Mouse (Mus musculus) bone marrow macrophage, adult 2 months (primary cell): ENCODE results near the gene Serpinb1a. TPM values are rescaled to one million over a fixed set of nuclear protein-coding genes. Genes with fewer than 3 reads are reported as not detected.

Experiments used
- H3K27ac ChIP-seq: 2 replicates; pipeline ENCODE4 v1.5.1; 2012; ENCODE audit warnings: low read depth, low read length; ENCODE audit not compliant: insufficient read depth
- H3K4me1 ChIP-seq: 2 replicates; pipeline ENCODE4 v1.6.1; 2012; ENCODE audit warnings: low read length; ENCODE audit not compliant: control insufficient read depth, insufficient read depth
- H3K4me3 ChIP-seq: 2 replicates; pipeline ENCODE4 v1.5.1; 2012; ENCODE audit warnings: mild to moderate bottlenecking, low read length, moderate library complexity; ENCODE audit not compliant: insufficient read depth
- CTCF ChIP-seq: IDR thresholded peaks from 2 replicates; pipeline ENCODE4 v1.5.1; 2012; ENCODE audit warnings: low read depth, mild to moderate bottlenecking, low read length, moderate library complexity
- POLR2A ChIP-seq: IDR thresholded peaks from 2 replicates; pipeline ENCODE4 v1.6.1; 2012; ENCODE audit warnings: mild to moderate bottlenecking, low read depth, low read length, borderline replicate concordance
- polyA plus RNA-seq: library from polyadenylated mRNA; stranded (reverse); fragments of >200 nt; gene quantifications from 2 replicates; pipeline ENCODE4 v1.2.4, GENCODE M21; 2012; ENCODE audit not compliant: missing spikeins, insufficient read depth, insufficient read length

The Serpinb1a gene
- polyA plus RNA-seq, 1 experiment: not detected

DNA sequence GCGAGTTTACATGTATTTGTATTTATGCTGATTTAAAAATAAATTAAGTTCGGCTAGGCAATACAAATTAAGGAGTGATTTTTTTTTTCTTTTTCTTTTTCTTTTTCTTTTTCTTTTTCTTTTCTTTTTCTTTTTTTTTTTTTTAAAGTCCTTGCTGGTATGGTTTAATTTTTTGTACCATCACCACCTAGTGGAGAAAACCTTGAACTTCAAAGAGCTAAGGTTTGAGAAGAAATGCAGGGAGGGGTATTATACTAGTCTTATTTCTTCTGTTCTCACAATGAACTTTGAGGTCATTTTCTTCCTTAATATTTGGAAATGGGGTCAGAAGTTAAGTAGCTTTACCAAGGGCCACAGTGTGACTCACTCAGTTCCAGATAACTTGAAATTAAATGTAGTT, 51.9 kb downstream of the Serpinb1a start:
- no peak overlapping the region for H3K27ac ChIP-seq
- TF ChIP-seq POLR2A (no peak), CTCF (no peak)
- peaks cover 6% of the 10 kb centered on the region; the same call in 1 of the 2 replicates for H3K4me1 ChIP-seq
- no peak overlapping the region for H3K4me3 ChIP-seq

DNA sequence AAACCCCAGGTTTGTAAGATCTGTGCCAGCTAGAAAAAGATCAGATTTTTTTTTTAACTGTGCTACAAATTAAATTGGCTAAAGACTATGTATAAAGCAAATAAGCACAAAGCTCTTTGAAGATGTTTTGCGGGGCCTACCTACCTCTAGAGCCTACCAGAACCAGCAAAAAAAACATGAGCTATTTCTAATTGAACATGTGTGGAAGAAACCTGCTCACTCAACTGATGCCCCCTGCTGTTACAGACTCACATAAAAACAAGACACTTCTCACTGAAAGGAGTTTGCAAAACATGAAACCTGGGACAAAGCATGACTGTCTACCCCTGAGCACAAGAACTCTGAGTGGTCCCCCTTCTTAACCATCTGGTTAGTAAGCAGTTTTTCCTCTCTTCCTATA, 53.9 kb downstream of the Serpinb1a start:
- Histone ChIP-seq H3K4me1 (no peaks in the 10 kb centered on the region), H3K4me3 (no peak overlapping the region), H3K27ac (no peak overlapping the region)
- TF ChIP-seq CTCF: no peak
- no peak for TF ChIP-seq POLR2A

DNA sequence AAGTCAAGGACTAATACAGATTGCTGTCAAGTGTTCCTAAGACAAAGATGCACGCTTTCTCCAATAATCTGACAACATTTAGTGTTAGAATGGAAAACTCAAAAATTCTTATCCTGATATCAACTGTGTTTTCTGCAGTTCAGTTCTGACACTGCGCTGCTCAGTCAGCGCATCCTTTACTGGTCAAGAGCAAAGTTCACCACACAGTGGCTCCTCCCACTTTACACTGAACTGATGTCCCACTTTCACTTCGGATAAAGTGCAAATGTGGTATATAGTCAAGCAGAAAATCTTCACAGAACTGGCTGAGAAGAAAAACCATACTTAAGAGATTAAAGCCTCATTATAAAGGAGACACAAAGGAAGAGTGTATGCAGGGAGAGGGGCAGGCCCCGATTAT, 55.8 kb downstream of the Serpinb1a start:
- H3K27ac ChIP-seq: no peak overlapping the region
- no peak for TF ChIP-seq CTCF
- TF ChIP-seq POLR2A: no peak
- no peaks in the 10 kb centered on the region for H3K4me1 ChIP-seq
- H3K4me3 ChIP-seq: no peak overlapping the region

GRCm38 (mm10) chr13:32794619-32795018, 56.4 kb downstream of the Serpinb1a start:
- no peaks in the 10 kb centered on the region for H3K4me1 ChIP-seq
- no peak overlapping the region for H3K27ac ChIP-seq
- no peak for TF ChIP-seq POLR2A
- H3K4me3 ChIP-seq: no peak overlapping the region

Other genes starting within 250 kb of the Serpinb1a start
- gene Mylk4, start 67.2 kb downstream of the Serpinb1a start, polyA plus RNA-seq: 0.19 TPM in 1 of 2 replicates, not detected in the other
- 7.6 and 10.9 TPM in 2 replicates for gene Wrnip1, start 49.1 kb downstream of the Serpinb1a start, polyA plus RNA-seq
- not detected in 2 replicates for gene D930007J09Rik, start 48.3 kb downstream of the Serpinb1a start, polyA plus RNA-seq
- gene Serpinb1c, start 47.0 kb upstream of the Serpinb1a start, polyA plus RNA-seq: 1.4 and 1.7 TPM in 2 replicates
- 12.3 and 12.7 TPM in 2 replicates for gene Serpinb6b, start 114.0 kb upstream of the Serpinb1a start, polyA plus RNA-seq
- 6.6 and 7.4 TPM in 2 replicates for gene Serpinb9, start 152.1 kb upstream of the Serpinb1a start, polyA plus RNA-seq
- 0.44 TPM in 1 of 2 replicates, not detected in the other for gene Serpinb9b, start 176.2 kb upstream of the Serpinb1a start, polyA plus RNA-seq
- gene Serpinb1b, start 227.4 kb upstream of the Serpinb1a start, polyA plus RNA-seq: 0.60 TPM in 1 of 2 replicates, not detected in the other